Mouse (Mus musculus): ENCODE measurements around the gene Tmem79.
"Not testable (repeated sequence)": the region's sequence is repeated elsewhere in the genome, so short reads cannot be mapped to it uniquely, and the experiment has no call there.

The Tmem79 gene

GRCm38 (mm10) chr3:88281141-88281916 lies 54.6 kb downstream of the Tmem79 start:
- DNase-seq: not testable (repeated sequence)

- no peak for DNase-seq
Observed at GRCm38 (mm10) chr3:88280035-88280434, 55.9 kb downstream of the Tmem79 start.
